Mouse (Mus musculus) liver, adult 2 months (tissue): Measurements from ENCODE around the gene Mrm3.

Experiments
- CTCF ChIP-seq: fragments of 200-500 bp; IDR thresholded peaks from 2 replicates; pipeline ENCODE4 v1.5.1; 2011; ENCODE audit warnings: low read depth, low read length, control low read depth
- POLR2A ChIP-seq: fragments of 200-500 bp; IDR thresholded peaks from 2 replicates; pipeline ENCODE4 v1.6.1; 2011; ENCODE audit warnings: low read length, control low read depth; ENCODE audit not compliant: insufficient read depth; ENCODE audit errors: extremely low read depth

- TF ChIP-seq CTCF (no peak), POLR2A (no peak)
Measured at GRCm38 (mm10) chr11:76206793-76207192, 36.7 kb upstream of the Mrm3 start.
